Mouse (Mus musculus) lung, embryonic 15.5 days (tissue): Measurements from ENCODE around the gene Syvn1. TPM values are rescaled to one million over a fixed set of nuclear protein-coding genes. Genes with fewer than 3 reads are reported as not detected.

ENCODE experiments used
- ATAC-seq: fragments of 200-750 bp; cut with Nextera tagmentation; 2 replicates; pipeline ENCODE4 v1.8.0; 2017; ENCODE audit warnings: moderate number of reproducible peaks, borderline replicate concordance; ENCODE audit not compliant: low FRiP score, low TSS enrichment; ENCODE audit errors: extremely low read depth
- H3K27ac ChIP-seq: fragments of 300-500 bp; sonication (generic); 2 replicates; pipeline ENCODE4 v1.5.1; 2015; ENCODE audit warnings: moderate library complexity, mild to moderate bottlenecking, inconsistent platforms
- H3K27me3 ChIP-seq: fragments of 300-500 bp; sonication (generic); 2 replicates; pipeline ENCODE4 v1.6.1; 2015; ENCODE audit warnings: inconsistent platforms
- H3K36me3 ChIP-seq: fragments of 300-500 bp; sonication (generic); 2 replicates; pipeline ENCODE4 v1.6.1; 2015; ENCODE audit warnings: inconsistent platforms
- H3K4me1 ChIP-seq: fragments of 300-500 bp; sonication (generic); 2 replicates; pipeline ENCODE4 v1.6.1; 2015; ENCODE audit warnings: inconsistent platforms
- H3K4me2 ChIP-seq: fragments of 300-500 bp; sonication (generic); 2 replicates; pipeline ENCODE4 v1.6.1; 2015; ENCODE audit warnings: inconsistent platforms, mild to moderate bottlenecking, moderate library complexity
- H3K4me3 ChIP-seq: fragments of 300-500 bp; sonication (generic); 2 replicates; pipeline ENCODE4 v1.5.1; 2015; ENCODE audit warnings: mild to moderate bottlenecking, inconsistent platforms
- H3K9ac ChIP-seq: fragments of 300-500 bp; sonication (generic); 2 replicates; pipeline ENCODE4 v1.6.1; 2015; ENCODE audit warnings: inconsistent platforms
- H3K9me3 ChIP-seq: fragments of 300-500 bp; sonication (generic); 2 replicates; pipeline ENCODE4 v1.6.1; 2016; ENCODE audit warnings: inconsistent platforms
- WGBS: fragments of 180-500 bp; shearing (Covaris S2); methylation state at CpG from one replicate; pipeline ENCODE4 v1.1.7; 2015; 5-methylcytosine and 5-hydroxymethylcytosine counted together
- microRNA-seq: library from miRNA; unstranded; fragments of <30 nt; microRNA quantifications from one replicate; pipeline ENCODE4, GENCODE M21; 2016
- polyA plus RNA-seq: library from polyadenylated mRNA; unstranded; fragments of >200 nt; fragmentation: Nextera tagmentation; extraction: Ambion mirVana; gene quantifications from 2 replicates; pipeline ENCODE4 v1.2.1, GENCODE M21; 2015

The Syvn1 gene
- polyA plus RNA-seq, 1 experiment from 2014 or later, result 25.8 TPM

DNA sequence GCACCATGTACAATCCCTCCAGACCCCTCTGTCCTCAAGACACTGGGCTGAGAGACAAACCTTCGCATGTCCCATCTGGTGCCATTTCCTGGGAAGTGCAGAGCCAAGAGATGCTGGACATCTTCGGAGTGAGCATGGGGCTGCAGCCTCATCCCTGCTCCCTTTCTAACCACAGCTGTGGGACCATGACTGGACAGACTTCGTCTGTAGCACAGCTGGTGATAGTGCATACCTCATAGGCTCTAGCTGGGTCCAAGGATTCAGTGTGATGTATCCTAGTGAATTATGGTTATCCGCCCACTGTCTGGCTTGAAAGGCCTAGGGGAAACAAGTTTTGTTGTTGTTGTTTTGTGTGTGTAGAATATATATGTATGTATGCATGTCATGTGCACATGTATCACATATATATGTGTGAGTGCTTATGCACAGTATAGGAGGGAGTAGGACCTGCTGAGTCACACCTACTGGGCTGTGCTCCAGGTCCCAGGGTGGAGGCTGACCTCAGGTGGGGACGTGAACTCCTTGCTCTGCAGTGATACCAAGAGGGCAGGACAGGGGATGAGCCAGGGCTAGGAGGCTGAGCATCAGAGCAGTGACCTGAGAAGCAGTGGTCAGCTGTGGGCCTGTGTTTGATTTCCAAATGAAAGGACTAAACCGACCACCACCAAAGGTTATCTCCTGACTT lies 55.9 kb downstream of the Syvn1 start:
- Histone ChIP-seq H3K9ac (no peak overlapping the region), H3K27me3 (no peaks in the 10 kb centered on the region), H3K4me3 (no peak overlapping the region), H3K36me3 (no peaks in the 10 kb centered on the region; the same call in 1 of the 2 replicates), H3K27ac (no peak overlapping the region), H3K4me1 (no peaks in the 10 kb centered on the region), H3K4me2 (no peak overlapping the region), H3K9me3 (no peaks in the 10 kb centered on the region)
- WGBS, result 71% methylated on average over 6 of the region's 6 CpGs
- no peak for ATAC-seq

Small RNA genes lying within 50 kb of the gene (microRNA-seq; reads per million reads assigned to microRNA genes)
- gene Mir6988, result 0.74 reads per million

Other genes starting within 250 kb of the Syvn1 start
- gene Frmd8, start 171.3 kb upstream of the Syvn1 start, polyA plus RNA-seq, result 50.7 and 53.0 TPM in 2 replicates
- gene Slc25a45, start 168.8 kb upstream of the Syvn1 start, polyA plus RNA-seq, result 4.2 and 5.6 TPM in 2 replicates
- gene Tigd3, start 152.4 kb upstream of the Syvn1 start, polyA plus RNA-seq, result 3.2 and 3.6 TPM in 2 replicates
- 142 and 147 TPM in 2 replicates for gene Dpf2, start 133.6 kb upstream of the Syvn1 start, polyA plus RNA-seq
- gene Cdc42ep2, start 121.8 kb upstream of the Syvn1 start, polyA plus RNA-seq, result 12.0 and 14.1 TPM in 2 replicates
- gene Pola2, start 82.4 kb upstream of the Syvn1 start, polyA plus RNA-seq, result 72.3 and 75.3 TPM in 2 replicates
- not detected in 2 replicates for gene Slc22a20, start 60.4 kb upstream of the Syvn1 start, polyA plus RNA-seq
- 8.8 and 11.6 TPM in 2 replicates for gene Capn1, start 30.7 kb upstream of the Syvn1 start, polyA plus RNA-seq
- gene Mrpl49, start 11.2 kb downstream of the Syvn1 start, polyA plus RNA-seq, result 75.8 and 76.2 TPM in 2 replicates
- 709 and 773 TPM in 2 replicates for gene Fau, start 11.3 kb downstream of the Syvn1 start, polyA plus RNA-seq
- 33.5 and 33.8 TPM in 2 replicates for gene Znhit2, start 14.6 kb downstream of the Syvn1 start, polyA plus RNA-seq
- gene Tm7sf2, start 21.8 kb downstream of the Syvn1 start, polyA plus RNA-seq, result 10.4 and 13.9 TPM in 2 replicates
- gene Vps51, start 30.7 kb downstream of the Syvn1 start, polyA plus RNA-seq, result 71.6 and 77.5 TPM in 2 replicates
- not detected in 2 replicates for gene Tmem262, start 33.5 kb downstream of the Syvn1 start, polyA plus RNA-seq
- gene Gm28374, start 35.7 kb downstream of the Syvn1 start, polyA plus RNA-seq, result 1.1 and 1.5 TPM in 2 replicates
- 74.0 and 78.4 TPM in 2 replicates for gene Zfpl1, start 38.4 kb downstream of the Syvn1 start, polyA plus RNA-seq
- 47.2 and 48.1 TPM in 2 replicates for gene Cdca5, start 38.4 kb downstream of the Syvn1 start, polyA plus RNA-seq
- gene AC131692.1, start 47.8 kb downstream of the Syvn1 start, polyA plus RNA-seq, result 0.21 and 0.26 TPM in 2 replicates
- gene Naaladl1, start 59.2 kb downstream of the Syvn1 start, polyA plus RNA-seq, result 0.34 and 0.41 TPM in 2 replicates
- gene Sac3d1, start 72.1 kb downstream of the Syvn1 start, polyA plus RNA-seq, result 48.6 and 49.8 TPM in 2 replicates
- 33.1 TPM in 2 replicates for gene Snx15, start 81.7 kb downstream of the Syvn1 start, polyA plus RNA-seq
- 0.42 and 0.56 TPM in 2 replicates for gene Batf2, start 94.4 kb downstream of the Syvn1 start, polyA plus RNA-seq
- gene Arl2, start 95.0 kb downstream of the Syvn1 start, polyA plus RNA-seq, result 96.9 and 106 TPM in 2 replicates
- not detected in 2 replicates for gene Majin, start 137.8 kb downstream of the Syvn1 start, polyA plus RNA-seq
- gene Gpha2, start 179.8 kb downstream of the Syvn1 start, polyA plus RNA-seq, result 0.48 TPM in 1 of 2 replicates, not detected in the other
- 17.1 and 19.2 TPM in 2 replicates for gene Ppp2r5b, start 189.3 kb downstream of the Syvn1 start, polyA plus RNA-seq
- gene Atg2a, start 195.1 kb downstream of the Syvn1 start, polyA plus RNA-seq, result 8.9 and 9.3 TPM in 2 replicates
- 66.7 and 76.1 TPM in 2 replicates for gene Ehd1, start 230.1 kb downstream of the Syvn1 start, polyA plus RNA-seq